Mouse (Mus musculus) kidney, embryonic 14.5 days (tissue): ENCODE data around the gene Zfp760. TPM values are rescaled to one million over a fixed set of nuclear protein-coding genes. Genes with fewer than 3 reads are reported as not detected.
"Not testable (repeated sequence)": the region's sequence is repeated elsewhere in the genome, so short reads cannot be mapped to it uniquely, and the experiment has no call there.

Source experiments
- ATAC-seq: fragments of 200-750 bp; cut with Nextera tagmentation; 2 replicates; pipeline ENCODE4 v1.8.0; 2017; ENCODE audit warnings: moderate number of reproducible peaks, mild to moderate bottlenecking, moderate TSS enrichment, moderate library complexity; ENCODE audit not compliant: low FRiP score, low TSS enrichment
- H3K27ac ChIP-seq: fragments of 300-500 bp; sonication (generic); 2 replicates; pipeline ENCODE4 v1.5.1; 2014; ENCODE audit warnings: low read depth, mild to moderate bottlenecking, low read length, moderate library complexity, mixed read lengths
- H3K27me3 ChIP-seq: fragments of 300-500 bp; sonication (generic); 2 replicates; pipeline ENCODE4 v1.6.1; 2014; ENCODE audit warnings: mild to moderate bottlenecking, low read length; ENCODE audit not compliant: control insufficient read depth, insufficient read depth
- H3K36me3 ChIP-seq: fragments of 300-500 bp; sonication (generic); 2 replicates; pipeline ENCODE4 v1.6.1; 2014; ENCODE audit warnings: low read length, mixed read lengths; ENCODE audit not compliant: control insufficient read depth, insufficient read depth
- H3K4me1 ChIP-seq: fragments of 300-500 bp; sonication (generic); 2 replicates; pipeline ENCODE4 v1.6.1; 2014; ENCODE audit warnings: low read length, mixed read lengths; ENCODE audit not compliant: control insufficient read depth, insufficient read depth
- H3K4me2 ChIP-seq: fragments of 300-500 bp; sonication (generic); replicated peaks from 2 replicates; pipeline ENCODE4 v1.6.1; 2014; ENCODE audit warnings: low read depth, mild to moderate bottlenecking, low read length
- H3K4me3 ChIP-seq: fragments of 300-500 bp; sonication (generic); 2 replicates; pipeline ENCODE4 v1.5.1; 2014; ENCODE audit warnings: mild to moderate bottlenecking, low read length
- H3K9ac ChIP-seq: fragments of 300-500 bp; sonication (generic); 2 replicates; pipeline ENCODE4 v1.6.1; 2014; ENCODE audit warnings: low read depth, mild to moderate bottlenecking, low read length, moderate library complexity
- H3K9me3 ChIP-seq: fragments of 300-500 bp; sonication (generic); 2 replicates; pipeline ENCODE4 v1.6.1; 2016; ENCODE audit warnings: low read length; ENCODE audit not compliant: control insufficient read depth
- WGBS: fragments of 180-500 bp; shearing (Covaris S2); extraction: QIAGEN DNeasy Blood & Tissue Kit; methylation state at CpG from one replicate; pipeline ENCODE4 v1.1.7; 2014; 5-methylcytosine and 5-hydroxymethylcytosine counted together
- polyA plus RNA-seq: library from polyadenylated mRNA; unstranded; fragments of >200 nt; fragmentation: Nextera tagmentation; extraction: Ambion mirVana; gene quantifications from 2 replicates; pipeline ENCODE4 v1.2.1, GENCODE M21; 2014

The Zfp760 gene
- polyA plus RNA-seq, 1 experiment from 2014 or later: 18.4 TPM

- ATAC-seq: no peak
- Histone ChIP-seq H3K9ac (no peak overlapping the region), H3K4me2 (no peak overlapping the region), H3K4me3 (no peak overlapping the region), H3K4me1 (no peaks in the 10 kb centered on the region), H3K9me3 (no peaks in the 10 kb centered on the region; the same call in 1 of the 2 replicates), H3K27me3 (no peaks in the 10 kb centered on the region), H3K27ac (no peak overlapping the region), H3K36me3 (no peaks in the 10 kb centered on the region)
- 91% methylated on average over 1 of the region's 1 CpGs for WGBS
These were observed 4.1 kb upstream of the Zfp760 start for GRCm38 (mm10) chr17:21703414-21703813.

GRCm38 (mm10) chr17:21708401-21708800 is 860 bp downstream of the Zfp760 start:
- Histone ChIP-seq H3K27ac (no peak overlapping the region), H3K36me3 (peaks cover 10% of the 10 kb centered on the region), H3K4me2 (peak overlapping the region; percentile 46), H3K27me3 (no peaks in the 10 kb centered on the region), H3K4me3 (peak overlapping the region; percentile 63), H3K4me1 (peaks cover 7% of the 10 kb centered on the region; the same call in 1 of the 2 replicates), H3K9ac (peak overlapping the region; percentile 67; the same call in 1 of the 2 replicates), H3K9me3 (no peaks in the 10 kb centered on the region; the same call in 1 of the 2 replicates)
- no peak for ATAC-seq
- WGBS: 41% methylated on average over 2 of the region's 2 CpGs

- not testable (repeated sequence) for H3K9ac ChIP-seq, H3K4me3 ChIP-seq, ATAC-seq, H3K4me2 ChIP-seq, H3K9me3 ChIP-seq, H3K27ac ChIP-seq, H3K4me1 ChIP-seq, H3K36me3 ChIP-seq, H3K27me3 ChIP-seq
- WGBS: 96% methylated on average over 7 of the region's 22 CpGs
These were observed 23.0 kb downstream of the Zfp760 start, which contains the start of gene Zfp229 for GRCm38 (mm10) chr17:21730495-21730894. Zfp229 (plus strand) TSS chr17:21730795.

- Histone ChIP-seq H3K27ac (peak overlapping the region; percentile 78; the same call in 1 of the 2 replicates), H3K4me3 (peak overlapping the region; percentile 66), H3K27me3 (no peaks in the 10 kb centered on the region), H3K4me1 (no peaks in the 10 kb centered on the region), H3K4me2 (peak overlapping the region; percentile 39), H3K9me3 (no peaks in the 10 kb centered on the region), H3K9ac (peak overlapping the region; percentile 75; the same call in 1 of the 2 replicates), H3K36me3 (peaks cover 6% of the 10 kb centered on the region; the same call in 1 of the 2 replicates)
- 88% methylated on average over 4 of the region's 4 CpGs for WGBS
- no peak for ATAC-seq
These were observed 25.5 kb downstream of the Zfp760 start for GRCm38 (mm10) chr17:21733049-21733448.

GRCm38 (mm10) chr17:21733529-21734031 is 26.0 kb downstream of the Zfp760 start:
- peak overlapping the region; percentile 66 for H3K4me3 ChIP-seq
- peak overlapping the region; percentile 78 for H3K27ac ChIP-seq
- H3K9ac ChIP-seq: peak overlapping the region; percentile 75
- under 1% methylated on average over 27 of the region's 27 CpGs for WGBS
- no peaks in the 10 kb centered on the region for H3K27me3 ChIP-seq
- ATAC-seq: peak; percentile 99
- peaks cover 9% of the 10 kb centered on the region; the same call in 1 of the 2 replicates for H3K36me3 ChIP-seq
- no peaks in the 10 kb centered on the region for H3K9me3 ChIP-seq
- no peaks in the 10 kb centered on the region for H3K4me1 ChIP-seq
- peak overlapping the region; percentile 39 for H3K4me2 ChIP-seq

- H3K4me3 ChIP-seq: no peak overlapping the region
- no peak overlapping the region for H3K9ac ChIP-seq
- H3K36me3 ChIP-seq: no peaks in the 10 kb centered on the region
- no peak overlapping the region for H3K27ac ChIP-seq
- H3K9me3 ChIP-seq: no peaks in the 10 kb centered on the region
- no peaks in the 10 kb centered on the region for H3K27me3 ChIP-seq
- no peaks in the 10 kb centered on the region for H3K4me1 ChIP-seq
- ATAC-seq: no peak
- 87% methylated on average over 2 of the region's 2 CpGs for WGBS
- no peak overlapping the region for H3K4me2 ChIP-seq
These were observed 45.2 kb downstream of the Zfp760 start for GRCm38 (mm10) chr17:21752791-21753190.

- H3K9ac ChIP-seq: peak overlapping the region; percentile 23; the same call in 1 of the 2 replicates
- H3K4me3 ChIP-seq: peak overlapping the region; percentile 36
- peak; percentile 87 for ATAC-seq
- WGBS: 9% methylated on average over 20 of the region's 20 CpGs
- no peaks in the 10 kb centered on the region for H3K27me3 ChIP-seq
- H3K27ac ChIP-seq: no peak overlapping the region
- H3K9me3 ChIP-seq: no peaks in the 10 kb centered on the region
- H3K4me1 ChIP-seq: no peaks in the 10 kb centered on the region
- H3K36me3 ChIP-seq: no peaks in the 10 kb centered on the region
- peak overlapping the region; percentile 58 for H3K4me2 ChIP-seq
These were observed 46.0 kb downstream of the Zfp760 start for GRCm38 (mm10) chr17:21753342-21754208.

GRCm38 (mm10) chr17:21770336-21770735 is 62.8 kb downstream of the Zfp760 start:
- WGBS: 84% methylated on average over 2 of the region's 2 CpGs
- ATAC-seq: no peak
- Histone ChIP-seq H3K27ac (no peak overlapping the region), H3K4me1 (no peaks in the 10 kb centered on the region), H3K4me2 (no peak overlapping the region), H3K27me3 (no peaks in the 10 kb centered on the region), H3K9me3 (no peaks in the 10 kb centered on the region), H3K36me3 (no peaks in the 10 kb centered on the region), H3K4me3 (no peak overlapping the region), H3K9ac (no peak overlapping the region)
